Mouse (Mus musculus) 416B (cell line): ENCODE results near the gene Gm20721.

ENCODE experiments used
- DNase-seq: peaks from one replicate; pipeline ENCODE4 v3.0.0; 2011; ENCODE audit warnings: low read depth

Gene Gm20721

DNA sequence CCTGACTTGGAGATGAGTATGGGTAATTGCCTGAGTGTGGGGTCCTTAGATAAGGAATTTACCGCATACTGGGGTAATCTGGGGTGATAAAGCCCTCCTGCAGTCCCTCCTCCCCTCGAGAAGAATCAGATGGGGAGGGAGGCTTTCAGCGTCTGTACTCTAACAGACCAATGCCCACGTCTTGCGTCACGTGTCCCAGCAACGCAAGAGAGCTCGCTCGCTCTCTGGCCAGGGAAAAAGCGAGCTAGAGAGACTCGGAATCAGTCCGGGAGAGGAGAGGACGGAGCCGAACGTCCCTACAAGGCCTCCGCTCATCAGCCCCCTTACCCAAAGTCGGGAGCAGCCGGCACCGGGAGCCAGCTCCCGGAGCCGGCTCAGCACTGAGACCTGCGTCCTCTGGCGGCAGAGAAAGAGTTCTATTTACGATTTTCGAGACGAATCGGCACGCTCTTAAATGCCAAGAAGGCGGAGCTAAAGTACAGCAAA is 49.4 kb downstream of the Gm20721 start:
- DNase-seq, result no peak

- DNase-seq, result no peak
Observed at GRCm38 (mm10) chr2:174295900-174296465, 50.5 kb downstream of the Gm20721 start.

DNA sequence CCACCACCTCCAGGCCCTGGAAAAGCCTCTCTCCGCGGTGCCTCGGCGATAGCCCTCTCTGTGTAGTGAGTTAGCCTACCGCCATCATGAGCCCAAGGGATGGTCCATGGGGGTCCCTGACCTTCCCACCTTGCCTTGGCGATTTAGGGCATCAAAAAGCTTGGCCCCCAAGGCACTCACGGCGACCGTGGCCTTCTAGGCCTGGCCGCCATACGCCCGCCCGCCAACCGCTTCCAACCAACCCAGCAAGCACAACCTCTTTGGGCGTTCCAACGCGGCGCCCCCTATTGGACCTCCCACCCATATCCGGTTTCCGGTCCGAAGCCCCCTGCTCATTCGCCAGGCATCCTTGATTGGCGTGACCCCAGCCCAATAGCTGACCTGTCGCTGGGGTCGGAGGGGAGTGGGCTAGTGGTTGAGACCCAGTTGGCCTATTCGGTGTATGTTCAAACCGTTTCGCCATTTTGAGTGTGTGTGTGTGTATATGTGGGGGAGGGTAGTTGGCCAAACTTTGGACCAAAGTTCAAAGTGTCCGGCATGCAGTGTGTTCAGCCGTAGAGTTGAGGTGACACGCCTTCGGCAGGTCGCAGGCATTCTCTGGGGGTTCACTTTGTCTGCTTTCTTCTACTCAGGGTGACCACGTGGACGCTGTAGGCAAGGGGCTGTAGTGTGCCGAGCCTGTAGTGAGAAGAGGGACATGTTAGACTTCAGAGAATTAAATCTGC is 51.2 kb downstream of the Gm20721 start:
- DNase-seq, result no peak

DNA sequence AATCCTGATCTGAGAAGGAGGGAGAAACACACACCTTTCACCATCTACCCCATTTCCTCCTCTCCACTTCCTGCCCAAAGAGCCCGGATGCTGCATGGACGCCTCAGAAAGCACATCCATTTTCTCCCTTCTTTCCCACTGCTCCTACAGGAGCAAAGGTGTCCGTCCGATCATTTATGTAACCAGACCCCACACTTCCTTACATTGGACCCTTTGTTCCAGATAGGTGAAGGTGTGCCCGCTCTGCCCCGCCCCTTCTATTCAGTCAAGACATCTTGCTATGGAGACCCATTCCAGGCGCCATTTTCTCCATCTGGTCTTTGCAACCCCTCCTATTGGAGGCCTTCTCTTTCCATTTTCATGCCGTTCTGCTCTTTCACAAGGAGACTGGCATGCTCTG is 52.1 kb downstream of the Gm20721 start:
- DNase-seq, result no peak

DNA sequence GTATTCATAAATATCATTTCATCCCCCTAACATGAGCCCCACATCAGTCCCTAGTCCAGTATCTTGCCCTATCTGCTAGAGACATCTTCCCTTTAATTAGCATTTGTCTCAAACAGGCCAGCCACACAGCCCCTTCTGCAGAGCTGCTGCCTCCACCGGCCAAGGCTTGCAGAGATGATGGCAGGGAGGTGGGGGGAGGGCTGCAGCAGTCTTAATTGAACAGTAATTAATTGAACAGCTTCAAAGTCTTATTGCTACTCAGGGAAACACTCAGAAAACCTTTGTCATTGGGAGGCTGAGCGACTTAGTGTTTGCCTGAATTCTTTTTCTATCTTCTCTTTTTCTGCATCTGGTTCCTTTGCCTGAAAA is 54.9 kb downstream of the Gm20721 start:
- DNase-seq, result no peak

- no peak for DNase-seq
Observed at GRCm38 (mm10) chr2:174291029-174291661, 55.4 kb downstream of the Gm20721 start.

DNA sequence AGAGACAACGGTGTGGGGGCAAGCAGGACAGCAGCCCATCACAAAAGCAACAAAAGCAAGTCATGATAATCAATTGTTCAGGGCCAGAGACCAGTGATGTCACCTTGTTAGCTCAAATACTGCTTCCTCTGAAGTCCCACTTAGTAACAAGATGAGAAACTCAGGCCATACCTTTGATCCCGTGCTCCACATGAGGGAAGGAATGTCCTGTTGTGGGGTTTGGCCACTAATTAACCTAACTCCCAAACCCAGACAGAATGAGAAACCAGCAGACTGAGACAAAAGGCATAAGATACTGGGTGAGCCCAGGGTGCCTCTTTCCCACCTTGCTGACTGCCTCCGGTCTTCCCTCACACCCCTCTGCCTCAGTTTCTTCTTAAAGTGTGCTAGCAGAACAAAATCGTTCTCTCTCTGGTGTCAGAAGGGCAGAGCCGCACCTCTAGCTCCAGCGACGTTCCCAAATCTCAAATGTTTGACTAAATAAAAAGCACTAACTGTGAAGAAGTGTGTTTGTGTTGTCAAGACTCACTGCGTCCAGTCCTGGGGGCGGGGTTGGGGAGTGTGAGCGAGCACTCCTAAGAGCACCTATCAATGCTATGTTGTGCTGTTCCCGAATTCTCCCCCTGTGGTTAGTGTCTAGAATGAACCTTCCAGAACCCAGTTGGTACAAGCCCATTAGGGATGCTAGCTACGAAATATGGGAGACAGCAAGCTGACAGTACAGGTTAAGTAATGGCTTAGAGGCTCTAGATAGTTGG is 57.7 kb downstream of the Gm20721 start:
- no peak for DNase-seq

DNA sequence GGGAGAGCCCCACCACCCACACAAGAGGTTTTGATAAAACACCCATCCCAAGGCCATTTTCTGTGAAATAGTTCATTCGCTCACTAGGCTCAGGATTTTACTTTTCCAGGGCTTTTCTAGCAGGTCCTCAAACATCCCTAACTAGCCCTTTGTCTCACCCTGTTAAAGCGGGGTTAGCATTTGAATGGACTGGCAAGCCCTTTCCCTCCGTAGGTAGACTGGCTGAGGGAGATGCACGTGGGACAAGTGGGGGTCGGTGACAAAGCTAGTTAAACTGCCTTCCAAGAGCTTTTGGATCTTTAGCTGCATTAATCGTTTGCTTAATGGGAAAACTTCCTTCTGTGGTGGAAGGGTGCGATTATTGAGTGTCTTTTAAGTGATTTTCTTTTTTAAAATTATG is 58.6 kb downstream of the Gm20721 start:
- DNase-seq, result no peak

DNA sequence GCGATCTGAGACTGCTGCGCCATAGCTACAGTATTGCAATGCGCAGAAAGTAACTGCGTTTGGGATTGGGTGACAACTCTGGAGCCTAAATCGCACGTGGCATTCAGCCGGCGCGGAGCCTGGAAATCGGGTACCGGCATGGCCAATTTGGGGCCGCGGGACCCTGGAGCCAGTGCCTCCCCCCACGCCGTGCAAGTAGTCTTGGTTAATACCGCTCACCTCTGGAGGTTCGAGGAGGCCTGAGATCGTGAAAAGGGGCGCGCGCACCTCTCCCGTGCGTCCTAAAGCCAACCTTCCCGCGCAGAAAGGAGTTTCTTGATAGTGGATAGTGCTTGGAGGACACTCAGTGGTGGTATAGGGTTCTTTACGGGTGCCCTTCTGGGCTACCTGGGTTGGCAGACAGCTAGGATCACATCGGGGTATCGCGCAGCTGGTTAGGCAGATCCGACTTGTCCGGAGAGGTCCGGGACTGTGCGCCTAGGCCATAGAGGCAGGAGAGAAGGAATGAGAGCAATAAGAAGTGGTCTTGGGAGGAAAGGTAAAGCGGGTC is 60.5 kb downstream of the Gm20721 start:
- DNase-seq, result no peak

- no peak for DNase-seq
Observed at GRCm38 (mm10) chr2:174284807-174285457, 61.6 kb downstream of the Gm20721 start.

DNA sequence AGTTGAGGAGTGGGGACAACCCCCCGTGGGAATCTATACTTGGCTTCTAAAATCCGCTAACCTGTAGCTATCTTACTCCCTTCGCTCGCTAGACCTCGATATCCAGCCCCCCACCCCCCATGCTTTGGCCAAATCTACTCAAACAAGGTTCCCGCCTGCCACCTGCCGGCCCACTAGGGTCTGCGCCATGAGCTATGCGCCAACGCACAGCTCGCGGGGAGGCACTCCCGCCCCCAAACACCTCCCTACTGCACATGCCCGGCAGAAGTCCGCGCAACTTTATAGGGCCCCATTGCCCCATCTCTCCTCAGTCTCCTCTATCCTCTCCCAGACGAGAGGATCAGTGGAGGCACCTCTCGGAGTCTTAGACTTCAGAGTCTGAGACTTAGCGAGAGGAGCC is 62.5 kb downstream of the Gm20721 start, which contains the start of gene Gnas:
Gnas (plus strand) TSS at position 310 of the 400 bp plus-strand sequence.
- no peak for DNase-seq

DNA sequence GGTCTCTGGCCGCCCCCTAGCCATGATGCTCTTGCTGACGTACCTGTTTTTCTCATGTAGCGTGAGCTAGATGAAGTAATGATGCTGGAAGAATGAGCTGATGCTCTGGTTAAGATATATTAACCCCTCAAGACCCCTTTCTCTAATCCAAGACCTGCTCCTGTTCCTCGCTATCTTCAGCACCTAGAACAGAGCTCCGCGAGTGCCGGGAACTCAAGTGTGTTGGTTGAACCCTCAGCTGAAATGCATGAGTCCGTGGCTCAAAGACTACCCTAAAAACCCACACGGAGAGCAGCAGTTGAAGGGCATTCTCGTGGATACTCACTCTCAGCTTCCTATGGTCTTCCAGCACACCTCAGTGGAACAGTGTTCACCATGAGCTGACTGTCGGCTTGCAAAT is 63.2 kb downstream of the Gm20721 start:
- no peak for DNase-seq
